ENCODE assay signal across 8 mouse cellular contexts in the genomic region with DNA sequence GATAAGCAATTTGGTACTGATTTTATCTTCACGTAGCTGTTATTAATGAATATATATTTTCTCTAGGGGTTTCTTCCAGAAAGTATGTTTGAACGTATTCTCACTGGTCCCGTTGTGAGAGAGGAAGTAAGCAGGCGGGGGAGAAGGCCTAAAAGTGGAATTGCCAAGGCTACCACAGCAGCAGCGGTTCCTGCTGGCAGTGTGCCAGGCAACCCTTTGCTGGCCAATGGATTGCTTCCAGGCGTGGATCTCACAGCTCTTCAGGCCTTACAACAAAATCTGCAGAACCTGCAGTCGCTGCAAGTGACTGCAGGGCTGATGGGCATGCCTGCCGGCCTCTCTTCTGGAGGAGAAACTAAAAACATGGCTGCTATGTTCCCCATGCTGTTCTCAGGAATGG. TPM values are rescaled to one million over a fixed set of nuclear protein-coding genes. Genes with fewer than 3 reads are reported as not detected.
DNase-seq lines count a peak whose midpoint lies in the region; ATAC-seq and TF ChIP-seq lines count a peak whose summit lies in the region.

No protein-coding gene starts in this region.

- no peak overlapping the region for H3K27ac ChIP-seq in intestine, embryonic 14.5 days (ENCODE audit: low read depth)
- no peak overlapping the region for H3K27ac ChIP-seq in intestine, embryonic 15.5 days
- H3K27ac ChIP-seq in hindbrain, embryonic 16.5 days (ENCODE audit: low read depth, low read length), result no peak overlapping the region; the same call in 1 of the 2 replicates
- peak overlapping the region; percentile 24; the same call in 1 of the 2 replicates for H3K27ac ChIP-seq in left cerebral cortex, adult 2 months
- 0 out of 2 replicates have a peak overlapping the region, but pooled peaks have one; percentile 17 for H3K27ac ChIP-seq in midbrain, embryonic 15.5 days

- H3K9ac ChIP-seq in intestine, embryonic 14.5 days (ENCODE audit: low read length), result no peak overlapping the region
- H3K9ac ChIP-seq in intestine, embryonic 15.5 days, result no peak overlapping the region
- H3K9ac ChIP-seq in hindbrain, embryonic 16.5 days (ENCODE audit: low read depth, low read length), result no peak overlapping the region
- no peak overlapping the region for H3K9ac ChIP-seq in midbrain, embryonic 15.5 days

- H3K4me2 ChIP-seq in intestine, embryonic 14.5 days (ENCODE audit: low read length), result no peak overlapping the region
- H3K4me2 ChIP-seq in intestine, embryonic 15.5 days (replicated peaks), result no peak overlapping the region
- H3K4me2 ChIP-seq in hindbrain, embryonic 16.5 days (ENCODE audit: low read length), result no peak overlapping the region
- no peak overlapping the region for H3K4me2 ChIP-seq in midbrain, embryonic 15.5 days

- 42% methylated on average over 8 of the region's 8 CpGs for WGBS in intestine, embryonic 14.5 days
- 37% methylated on average over 8 of the region's 8 CpGs for WGBS in intestine, embryonic 15.5 days
- WGBS in hindbrain, embryonic 16.5 days, result 26% methylated on average over 8 of the region's 8 CpGs
- 43% methylated on average over 8 of the region's 8 CpGs for WGBS in midbrain, embryonic 15.5 days

- no peak overlapping the region for H3K4me3 ChIP-seq in intestine, embryonic 14.5 days (ENCODE audit: low read depth, low read length)
- H3K4me3 ChIP-seq in intestine, embryonic 15.5 days (replicated peaks), result no peak overlapping the region
- H3K4me3 ChIP-seq in hindbrain, embryonic 16.5 days (ENCODE audit: low read length), result no peak overlapping the region
- no peak overlapping the region for H3K4me3 ChIP-seq in left cerebral cortex, adult 2 months
- H3K4me3 ChIP-seq in midbrain, embryonic 15.5 days, result no peak overlapping the region

- no peak for ATAC-seq in intestine, embryonic 14.5 days (replicated peaks; ENCODE audit: low FRiP score, low TSS enrichment, low read depth)
- no peak for ATAC-seq in intestine, embryonic 15.5 days
- peak; percentile 73; the same call in 1 of the 2 replicates for ATAC-seq in hindbrain, embryonic 16.5 days
- ATAC-seq in midbrain, embryonic 15.5 days (replicated peaks), result no peak

- TF ChIP-seq CTCF in left cerebral cortex, adult 2 months (IDR thresholded peaks at IDR 0.05), result no peak

- H3K9me3 ChIP-seq in intestine, embryonic 14.5 days (ENCODE audit: control insufficient read depth, low read length), result no peaks in the 10 kb centered on the region
- H3K9me3 ChIP-seq in intestine, embryonic 15.5 days, result no peaks in the 10 kb centered on the region
- no peaks in the 10 kb centered on the region for H3K9me3 ChIP-seq in hindbrain, embryonic 16.5 days (ENCODE audit: control insufficient read depth, low read length)
- H3K9me3 ChIP-seq in midbrain, embryonic 15.5 days, result no peaks in the 10 kb centered on the region

- peaks cover 70% of the 10 kb centered on the region for H3K36me3 ChIP-seq in intestine, embryonic 14.5 days (ENCODE audit: control insufficient read depth, insufficient read depth, low read length)
- peaks cover 8% of the 10 kb centered on the region; the same call in 1 of the 2 replicates for H3K36me3 ChIP-seq in intestine, embryonic 15.5 days
- peaks cover 19% of the 10 kb centered on the region for H3K36me3 ChIP-seq in hindbrain, embryonic 16.5 days (ENCODE audit: control insufficient read depth, insufficient read depth, low read length)
- peaks cover 46% of the 10 kb centered on the region for H3K36me3 ChIP-seq in midbrain, embryonic 15.5 days (replicated peaks)

- intact Hi-C loops in left cerebral cortex, adult 2 months (cut with DNase I), result no loop called here

- DNase-seq in intestine, embryonic 14.5 days (ENCODE audit: low spot score), result peak; percentile 68
- DNase-seq in brain, adult 2 months (ENCODE audit: low read depth, low spot score), result peak; percentile 79
- DNase-seq in frontal cortex, postnatal 10 days (ENCODE audit: low spot score in 2 of 2), result peak; percentile 34 to 73
- peak; percentile 60 to 66 for DNase-seq in left cerebral cortex, adult 2 months (ENCODE audit: extremely low spot score in 1 of 2, low spot score in 2 of 2)
- DNase-seq in telencephalon, adult 2 months (ENCODE audit: low read depth, low spot score), result peak; percentile 38

- H3K27me3 ChIP-seq in intestine, embryonic 14.5 days (replicated peaks; ENCODE audit: control insufficient read depth, insufficient read depth, low read length), result no peaks in the 10 kb centered on the region
- H3K27me3 ChIP-seq in intestine, embryonic 15.5 days (replicated peaks), result no peaks in the 10 kb centered on the region
- H3K27me3 ChIP-seq in hindbrain, embryonic 16.5 days (replicated peaks; ENCODE audit: control insufficient read depth, insufficient read depth, low read length), result no peaks in the 10 kb centered on the region
- H3K27me3 ChIP-seq in midbrain, embryonic 15.5 days (replicated peaks), result no peaks in the 10 kb centered on the region

- no peaks in the 10 kb centered on the region for H3K4me1 ChIP-seq in intestine, embryonic 14.5 days (replicated peaks; ENCODE audit: control insufficient read depth, insufficient read depth, low read length)
- H3K4me1 ChIP-seq in intestine, embryonic 15.5 days (replicated peaks), result peaks cover 4% of the 10 kb centered on the region
- no peaks in the 10 kb centered on the region for H3K4me1 ChIP-seq in hindbrain, embryonic 16.5 days (ENCODE audit: control insufficient read depth, insufficient read depth, low read depth, low read length)
- H3K4me1 ChIP-seq in midbrain, embryonic 15.5 days, result no peaks in the 10 kb centered on the region

RNA-seq across cellular contexts. Expression of gene Rbl2, which starts 18.8 kb away (rescaled TPM):
- polyA plus RNA-seq in intestine, embryonic 14.5 days (2014; fragmentation: Nextera tagmentation; extraction: Ambion mirVana), result 17.2 and 19.7 TPM in 2 replicates
- 12.9 and 13.6 TPM in 2 replicates for polyA plus RNA-seq in intestine, embryonic 15.5 days (2015; fragmentation: Nextera tagmentation; extraction: Ambion mirVana)
- 20.0 and 22.8 TPM in 2 replicates for polyA plus RNA-seq in hindbrain, embryonic 16.5 days (2015; fragmentation: Nextera tagmentation; extraction: Ambion mirVana)
- 10 to 100 TPM; 39.1 to 43.1 TPM for total RNA-seq in left cerebral cortex, adult 2 months (2021)
- polyA plus RNA-seq in midbrain, embryonic 15.5 days (2015; fragmentation: Nextera tagmentation; extraction: Ambion mirVana), result 22.0 and 22.1 TPM in 2 replicates

Comparison
In these comparisons a context has a peak if more than half of its experiments do, and no peak if none do; other contexts are left out.
1. H3K27ac ChIP-seq: peak in left cerebral cortex, adult 2 months (single experiment) and midbrain, embryonic 15.5 days (single experiment); none in intestine, embryonic 14.5 days (single experiment), intestine, embryonic 15.5 days (single experiment) and hindbrain, embryonic 16.5 days (single experiment).
2. Peak in every context shown above with its lines, with median percentiles within 50 percentile points of each other: DNase-seq.